27 mouse cellular contexts compared by ENCODE assay signal in genomic region chr10:8173032-8173431, GRCm38 (mm10).
DNase-seq lines count a peak whose midpoint lies in the region; ATAC-seq and TF ChIP-seq lines count a peak whose summit lies in the region.
"Had no signal": no experiment of that assay in that cellular context is flagged by ENCODE, and none has a peak within 500 bp of the region (broad histone marks: within the 10 kb centered on the region; RNA-seq: fewer than 3 reads in every experiment).

No protein-coding gene starts in this region.

- no peaks in the 10 kb centered on the region for H3K27me3 ChIP-seq in lung, embryonic 14.5 days (ENCODE audit: insufficient read depth, low read length)
- H3K27me3 ChIP-seq in lung, postnatal 0 days (replicated peaks; ENCODE audit: insufficient read depth, low read length), result no peaks in the 10 kb centered on the region
- no peaks in the 10 kb centered on the region for H3K27me3 ChIP-seq in midbrain, postnatal 0 days (ENCODE audit: insufficient read depth, low read length)
- no peaks in the 10 kb centered on the region for H3K27me3 ChIP-seq in midbrain, embryonic 14.5 days (ENCODE audit: control insufficient read depth, insufficient read depth, low read length)
- H3K27me3 ChIP-seq in limb, embryonic 10.5 days (ENCODE audit: low read depth, poor library complexity, severe bottlenecking), result no peaks in the 10 kb centered on the region
- H3K27me3 ChIP-seq: embryonic facial prominence, embryonic 15.5 days; forebrain, embryonic 13.5 days; intestine, embryonic 15.5 days; liver, embryonic 15.5 days; Patski had no signal

- peaks cover 12% of the 10 kb centered on the region; the same call in 1 of the 2 replicates for H3K9me3 ChIP-seq in lung, embryonic 14.5 days (ENCODE audit: low read depth, low read length)
- peaks cover 3% of the 10 kb centered on the region; the same call in 1 of the 2 replicates for H3K9me3 ChIP-seq in lung, postnatal 0 days (ENCODE audit: low read length)
- H3K9me3 ChIP-seq in midbrain, postnatal 0 days (ENCODE audit: low read length), result 0 out of 2 replicates have a peak, but pooled peaks cover 5% of the 10 kb centered on the region
- peaks cover 5% of the 10 kb centered on the region; the same call in 1 of the 2 replicates for H3K9me3 ChIP-seq in midbrain, embryonic 14.5 days (ENCODE audit: control insufficient read depth, low read length)
- H3K9me3 ChIP-seq in limb, embryonic 10.5 days (replicated peaks), result peaks cover 2% of the 10 kb centered on the region; the same call in 1 of the 2 replicates
- H3K9me3 ChIP-seq: intestine, embryonic 15.5 days had no signal

- H3K4me2 ChIP-seq in lung, embryonic 14.5 days, result no peak overlapping the region
- H3K4me2 ChIP-seq in lung, postnatal 0 days (replicated peaks; ENCODE audit: low read depth, low read length), result no peak overlapping the region
- no peak overlapping the region for H3K4me2 ChIP-seq in midbrain, postnatal 0 days (ENCODE audit: low read depth, low read length, poor library complexity, severe bottlenecking)
- H3K4me2 ChIP-seq in midbrain, embryonic 14.5 days (ENCODE audit: low read length), result no peak overlapping the region
- H3K4me2 ChIP-seq: embryonic facial prominence, embryonic 15.5 days; forebrain, embryonic 13.5 days; intestine, embryonic 15.5 days; liver, embryonic 15.5 days had no signal

- no peaks in the 10 kb centered on the region for H3K36me3 ChIP-seq in lung, embryonic 14.5 days (ENCODE audit: insufficient read depth)
- no peaks in the 10 kb centered on the region for H3K36me3 ChIP-seq in lung, postnatal 0 days (ENCODE audit: insufficient read depth, low read length)
- no peaks in the 10 kb centered on the region for H3K36me3 ChIP-seq in midbrain, postnatal 0 days (ENCODE audit: insufficient read depth, low read length)
- H3K36me3 ChIP-seq in midbrain, embryonic 14.5 days (ENCODE audit: control insufficient read depth, insufficient read depth, low read length), result no peaks in the 10 kb centered on the region
- H3K36me3 ChIP-seq in limb, embryonic 10.5 days, result no peaks in the 10 kb centered on the region
- H3K36me3 ChIP-seq: embryonic facial prominence, embryonic 15.5 days; intestine, embryonic 15.5 days; liver, embryonic 15.5 days; midbrain, embryonic 10.5 days had no signal

- no peak overlapping the region for H3K4me3 ChIP-seq in lung, embryonic 14.5 days (ENCODE audit: low read depth, low read length)
- no peak overlapping the region for H3K4me3 ChIP-seq in lung, postnatal 0 days (ENCODE audit: low read depth, low read length)
- no peak overlapping the region for H3K4me3 ChIP-seq in midbrain, postnatal 0 days (ENCODE audit: low read depth, low read length)
- no peak overlapping the region for H3K4me3 ChIP-seq in midbrain, embryonic 14.5 days (replicated peaks; ENCODE audit: low read depth, low read length)
- H3K4me3 ChIP-seq in limb, embryonic 10.5 days, result no peak overlapping the region
- H3K4me3 ChIP-seq: embryonic facial prominence, embryonic 15.5 days; forebrain, embryonic 13.5 days; intestine, embryonic 15.5 days; liver, embryonic 15.5 days; midbrain, embryonic 10.5 days had no signal

- DNase-seq in lung, embryonic 14.5 days, result peak; percentile 38
- no peak for DNase-seq in lung, postnatal 0 days (ENCODE audit: low spot score)
- DNase-seq in midbrain, postnatal 0 days (ENCODE audit: low spot score), result peak; percentile 21
- DNase-seq in midbrain, embryonic 14.5 days, result no peak
- DNase-seq in limb, embryonic 10.5 days (ENCODE audit: low spot score), result peak; percentile 19
- DNase-seq in lung, postnatal 36 days, result peak; percentile 21
- no peak for DNase-seq in heart, postnatal 10 days
- no peak for DNase-seq in gastrocnemius, adult 8-10 months (ENCODE audit: low spot score in 2 of 2)
- DNase-seq: adrenal gland, postnatal 10 days; cerebellum, adult 11 months; cerebellum, adult 9-10 months; cerebellum, postnatal 36 days; gastrocnemius, postnatal 14 days; kidney, adult 8-10 months; kidney, postnatal 14 days; liver; retina, postnatal 1 day; right cerebral cortex, postnatal 14 days; thymus, adult 2 months; thymus, postnatal 36 days had no signal

- ATAC-seq in lung, embryonic 14.5 days (ENCODE audit: insufficient read depth), result no peak
- no peak for ATAC-seq in lung, postnatal 0 days
- no peak for ATAC-seq in midbrain, postnatal 0 days (ENCODE audit: low FRiP score)
- no peak for ATAC-seq in midbrain, embryonic 14.5 days (ENCODE audit: low FRiP score, low TSS enrichment)
- ATAC-seq: forebrain, embryonic 13.5 days; hindbrain, embryonic 16.5 days; intestine, embryonic 15.5 days; Patski had no signal

- H3K27ac ChIP-seq in lung, embryonic 14.5 days (ENCODE audit: low read depth), result no peak overlapping the region
- H3K27ac ChIP-seq in lung, postnatal 0 days (ENCODE audit: low read length), result no peak overlapping the region
- H3K27ac ChIP-seq in midbrain, postnatal 0 days (ENCODE audit: low read depth, low read length), result no peak overlapping the region
- H3K27ac ChIP-seq in midbrain, embryonic 14.5 days (replicated peaks; ENCODE audit: low read depth, low read length), result no peak overlapping the region
- no peak overlapping the region for H3K27ac ChIP-seq in limb, embryonic 10.5 days
- H3K27ac ChIP-seq: embryonic facial prominence, embryonic 15.5 days; forebrain, embryonic 13.5 days; intestine, embryonic 15.5 days; liver, embryonic 15.5 days; midbrain, embryonic 10.5 days had no signal

- TF ChIP-seq EP300 in lung, postnatal 0 days (IDR thresholded peaks at IDR 0.05), result no peak

- no peak overlapping the region for H3K9ac ChIP-seq in lung, embryonic 14.5 days
- no peak overlapping the region for H3K9ac ChIP-seq in lung, postnatal 0 days (replicated peaks; ENCODE audit: low read depth)
- H3K9ac ChIP-seq in midbrain, postnatal 0 days (replicated peaks; ENCODE audit: low read length, poor library complexity, severe bottlenecking), result no peak overlapping the region
- H3K9ac ChIP-seq in midbrain, embryonic 14.5 days (replicated peaks; ENCODE audit: low read length), result no peak overlapping the region
- H3K9ac ChIP-seq: embryonic facial prominence, embryonic 15.5 days; forebrain, embryonic 13.5 days; intestine, embryonic 15.5 days; liver, embryonic 15.5 days had no signal

- WGBS in lung, embryonic 14.5 days, result 59% methylated on average over 3 of the region's 3 CpGs
- 42% methylated on average over 3 of the region's 3 CpGs for WGBS in lung, postnatal 0 days
- 82% methylated on average over 3 of the region's 3 CpGs for WGBS in midbrain, postnatal 0 days
- 95% methylated on average over 3 of the region's 3 CpGs for WGBS in midbrain, embryonic 14.5 days
- WGBS in limb, embryonic 10.5 days, result 85% methylated on average over 3 of the region's 3 CpGs

- peaks cover 15% of the 10 kb centered on the region; the same call in 1 of the 2 replicates for H3K4me1 ChIP-seq in lung, embryonic 14.5 days (ENCODE audit: insufficient read depth)
- H3K4me1 ChIP-seq in lung, postnatal 0 days (ENCODE audit: insufficient read depth, low read depth, low read length), result no peaks in the 10 kb centered on the region
- peaks cover 4% of the 10 kb centered on the region; the same call in 1 of the 2 replicates for H3K4me1 ChIP-seq in midbrain, postnatal 0 days (ENCODE audit: insufficient read depth, low read length)
- H3K4me1 ChIP-seq in midbrain, embryonic 14.5 days (ENCODE audit: control insufficient read depth, insufficient read depth, low read length), result peaks cover 21% of the 10 kb centered on the region
- peaks cover 4% of the 10 kb centered on the region; the same call in 1 of the 2 replicates for H3K4me1 ChIP-seq in limb, embryonic 10.5 days
- H3K4me1 ChIP-seq: intestine, embryonic 15.5 days; liver, embryonic 15.5 days had no signal

- intact Hi-C loops in heart, postnatal 10 days (cut with DNase I), result no loop called here

- no peak for TF ChIP-seq CTCF in lung, embryonic 14.5 days (IDR thresholded peaks at IDR 0.05; ENCODE audit: low read depth)
- TF ChIP-seq CTCF in lung, postnatal 0 days (IDR thresholded peaks at IDR 0.05), result no peak
- TF ChIP-seq CTCF in midbrain, postnatal 0 days (IDR thresholded peaks at IDR 0.05), result no peak

Comparison
In these comparisons a context has a peak if more than half of its experiments do, and no peak if none do; other contexts are left out.
1. DNase-seq: peak in lung, embryonic 14.5 days (single experiment), midbrain, postnatal 0 days (single experiment), limb, embryonic 10.5 days (single experiment) and lung, postnatal 36 days (single experiment); none in lung, postnatal 0 days (single experiment), midbrain, embryonic 14.5 days (single experiment), heart, postnatal 10 days (0 of 2) and gastrocnemius, adult 8-10 months (0 of 2).